Mouse (Mus musculus): ENCODE data around the gene Wnk2. TPM values are rescaled to one million over a fixed set of nuclear protein-coding genes. Genes with fewer than 3 reads are reported as not detected.
"Not testable (repeated sequence)": the region's sequence is repeated elsewhere in the genome, so short reads cannot be mapped to it uniquely, and the experiment has no call there.

Wnk2 gene
- polyA plus RNA-seq, 1 experiment, result 2.3 TPM

GRCm38 (mm10) chr13:49069979-49070378 lies 77.8 kb downstream of the Wnk2 start:
- Histone ChIP-seq H3K36me3 (ENCODE audit: control insufficient read depth, insufficient read depth, low read length) (no peaks in the 10 kb centered on the region), H3K4me1 (ENCODE audit: control insufficient read depth, insufficient read depth, low read length) (no peaks in the 10 kb centered on the region), H3K27me3 (replicated peaks; ENCODE audit: control insufficient read depth, insufficient read depth, low read length) (no peaks in the 10 kb centered on the region), H3K4me3 (ENCODE audit: insufficient read depth, low read depth, low read length) (no peak overlapping the region), H3K27ac (ENCODE audit: insufficient read depth, low read depth, low read length) (no peak overlapping the region)
- TF ChIP-seq POLR2A (IDR thresholded peaks at IDR 0.05; ENCODE audit: low read depth, low read length) (no peak), CTCF (conservative IDR thresholded peaks at IDR 0.05; ENCODE audit: insufficient read depth, insufficient read length, low read depth, low read length) (no peak)
- 59% methylated on average over 6 of the region's 6 CpGs for WGBS
- DNase-seq, result no peak

- DNase-seq, result no peak
- Histone ChIP-seq H3K4me1 (ENCODE audit: control insufficient read depth, insufficient read depth, low read length) (no peaks in the 10 kb centered on the region), H3K4me3 (ENCODE audit: insufficient read depth, low read depth, low read length) (no peak overlapping the region), H3K27me3 (replicated peaks; ENCODE audit: control insufficient read depth, insufficient read depth, low read length) (no peaks in the 10 kb centered on the region), H3K36me3 (ENCODE audit: control insufficient read depth, insufficient read depth, low read length) (no peaks in the 10 kb centered on the region), H3K27ac (ENCODE audit: insufficient read depth, low read depth, low read length) (no peak overlapping the region)
- WGBS, result 96% methylated on average over 4 of the region's 4 CpGs
- TF ChIP-seq CTCF (conservative IDR thresholded peaks at IDR 0.05; ENCODE audit: insufficient read depth, insufficient read length, low read depth, low read length) (no peak), POLR2A (IDR thresholded peaks at IDR 0.05; ENCODE audit: low read depth, low read length) (no peak)
These were observed 78.4 kb downstream of the Wnk2 start for GRCm38 (mm10) chr13:49069393-49069792.

- Histone ChIP-seq H3K27me3 (replicated peaks; ENCODE audit: control insufficient read depth, insufficient read depth, low read length) (no peaks in the 10 kb centered on the region), H3K36me3 (ENCODE audit: control insufficient read depth, insufficient read depth, low read length) (no peaks in the 10 kb centered on the region), H3K4me3 (ENCODE audit: insufficient read depth, low read depth, low read length) (no peak overlapping the region), H3K4me1 (ENCODE audit: control insufficient read depth, insufficient read depth, low read length) (no peaks in the 10 kb centered on the region), H3K27ac (ENCODE audit: insufficient read depth, low read depth, low read length) (no peak overlapping the region)
- WGBS, result 72% methylated on average over 5 of the region's 5 CpGs
- no peak for DNase-seq
- no peak for TF ChIP-seq POLR2A (IDR thresholded peaks at IDR 0.05; ENCODE audit: low read depth, low read length)
- no peak for TF ChIP-seq CTCF (conservative IDR thresholded peaks at IDR 0.05; ENCODE audit: insufficient read depth, insufficient read length, low read depth, low read length)
These were observed 83.6 kb downstream of the Wnk2 start for GRCm38 (mm10) chr13:49064257-49064656.

GRCm38 (mm10) chr13:49060456-49060855 lies 87.4 kb downstream of the Wnk2 start:
- no peak for TF ChIP-seq CTCF (conservative IDR thresholded peaks at IDR 0.05; ENCODE audit: insufficient read depth, insufficient read length, low read depth, low read length)
- TF ChIP-seq POLR2A (IDR thresholded peaks at IDR 0.05; ENCODE audit: low read depth, low read length), result no peak
- no peak for DNase-seq
- no peaks in the 10 kb centered on the region for H3K4me1 ChIP-seq (ENCODE audit: control insufficient read depth, insufficient read depth, low read length)
- H3K27ac ChIP-seq (ENCODE audit: insufficient read depth, low read depth, low read length), result no peak overlapping the region
- no peaks in the 10 kb centered on the region for H3K27me3 ChIP-seq (replicated peaks; ENCODE audit: control insufficient read depth, insufficient read depth, low read length)
- H3K36me3 ChIP-seq (ENCODE audit: control insufficient read depth, insufficient read depth, low read length), result no peaks in the 10 kb centered on the region
- 90% methylated on average over 7 of the region's 7 CpGs for WGBS
- no peak overlapping the region for H3K4me3 ChIP-seq (ENCODE audit: insufficient read depth, low read depth, low read length)

GRCm38 (mm10) chr13:49058528-49058927 lies 89.3 kb downstream of the Wnk2 start:
- no peak overlapping the region for H3K4me3 ChIP-seq (ENCODE audit: insufficient read depth, low read depth, low read length)
- H3K36me3 ChIP-seq (ENCODE audit: control insufficient read depth, insufficient read depth, low read length), result no peaks in the 10 kb centered on the region
- no peaks in the 10 kb centered on the region for H3K27me3 ChIP-seq (replicated peaks; ENCODE audit: control insufficient read depth, insufficient read depth, low read length)
- H3K4me1 ChIP-seq (ENCODE audit: control insufficient read depth, insufficient read depth, low read length), result no peaks in the 10 kb centered on the region
- peak; percentile 61 for DNase-seq
- no peak overlapping the region for H3K27ac ChIP-seq (ENCODE audit: insufficient read depth, low read depth, low read length)
- WGBS, result 74% methylated on average over 4 of the region's 4 CpGs
- peak; percentile 84 for TF ChIP-seq CTCF (conservative IDR thresholded peaks at IDR 0.05; ENCODE audit: insufficient read depth, insufficient read length, low read depth, low read length)
- no peak for TF ChIP-seq POLR2A (IDR thresholded peaks at IDR 0.05; ENCODE audit: low read depth, low read length)

GRCm38 (mm10) chr13:49056304-49056703 lies 91.5 kb downstream of the Wnk2 start:
- no peak for DNase-seq
- H3K4me3 ChIP-seq (ENCODE audit: insufficient read depth, low read depth, low read length), result no peak overlapping the region
- H3K27ac ChIP-seq (ENCODE audit: insufficient read depth, low read depth, low read length), result no peak overlapping the region
- TF ChIP-seq POLR2A (IDR thresholded peaks at IDR 0.05; ENCODE audit: low read depth, low read length) (no peak), CTCF (conservative IDR thresholded peaks at IDR 0.05; ENCODE audit: insufficient read depth, insufficient read length, low read depth, low read length) (no peak)
- 93% methylated on average over 4 of the region's 4 CpGs for WGBS
- no peaks in the 10 kb centered on the region for H3K36me3 ChIP-seq (ENCODE audit: control insufficient read depth, insufficient read depth, low read length)
- no peaks in the 10 kb centered on the region for H3K27me3 ChIP-seq (replicated peaks; ENCODE audit: control insufficient read depth, insufficient read depth, low read length)
- no peaks in the 10 kb centered on the region for H3K4me1 ChIP-seq (ENCODE audit: control insufficient read depth, insufficient read depth, low read length)

GRCm38 (mm10) chr13:49054753-49055152 lies 93.1 kb downstream of the Wnk2 start:
- not testable (repeated sequence) for H3K4me3 ChIP-seq (ENCODE audit: insufficient read depth, low read depth, low read length); H3K4me1 ChIP-seq (ENCODE audit: control insufficient read depth, insufficient read depth, low read length); DNase-seq; H3K27me3 ChIP-seq (replicated peaks; ENCODE audit: control insufficient read depth, insufficient read depth, low read length); H3K27ac ChIP-seq (ENCODE audit: insufficient read depth, low read depth, low read length); H3K36me3 ChIP-seq (ENCODE audit: control insufficient read depth, insufficient read depth, low read length)

- no peak overlapping the region for H3K4me3 ChIP-seq (ENCODE audit: insufficient read depth, low read depth, low read length)
- WGBS, result 77% methylated on average over 2 of the region's 2 CpGs
These were observed 94.5 kb downstream of the Wnk2 start for GRCm38 (mm10) chr13:49053333-49053732.

More at GRCm38 (mm10) chr13:49053333-49053732, 94.5 kb downstream of the Wnk2 start:
- Histone ChIP-seq H3K36me3 (ENCODE audit: control insufficient read depth, insufficient read depth, low read length) (no peaks in the 10 kb centered on the region), H3K27ac (ENCODE audit: insufficient read depth, low read depth, low read length) (no peak overlapping the region), H3K4me1 (ENCODE audit: control insufficient read depth, insufficient read depth, low read length) (no peaks in the 10 kb centered on the region), H3K27me3 (replicated peaks; ENCODE audit: control insufficient read depth, insufficient read depth, low read length) (no peaks in the 10 kb centered on the region)
- DNase-seq, result no peak
- TF ChIP-seq CTCF (conservative IDR thresholded peaks at IDR 0.05; ENCODE audit: insufficient read depth, insufficient read length, low read depth, low read length), result no peak
- no peak for TF ChIP-seq POLR2A (IDR thresholded peaks at IDR 0.05; ENCODE audit: low read depth, low read length)
